Mouse (Mus musculus) lung, embryonic 14.5 days (tissue): ENCODE results near the gene Bean1. TPM values are rescaled to one million over a fixed set of nuclear protein-coding genes. Genes with fewer than 3 reads are reported as not detected.

Experiments used
- ATAC-seq: fragments of 200-750 bp; cut with Nextera tagmentation; 2 replicates; pipeline ENCODE4 v1.8.0; 2017; ENCODE audit warnings: mild to moderate bottlenecking, moderate TSS enrichment, moderate library complexity; ENCODE audit not compliant: insufficient read depth
- DNase-seq: peaks from one replicate; pipeline ENCODE4 v3.0.0-alpha.2; 2015
- H3K27ac ChIP-seq: fragments of 300-500 bp; sonication (generic); 2 replicates; pipeline ENCODE4 v1.5.1; 2014; ENCODE audit warnings: low read depth, mild to moderate bottlenecking, moderate library complexity
- H3K27me3 ChIP-seq: fragments of 300-500 bp; sonication (generic); 2 replicates; pipeline ENCODE4 v1.6.1; 2014; ENCODE audit warnings: low read length, control low read depth; ENCODE audit not compliant: insufficient read depth
- H3K36me3 ChIP-seq: fragments of 300-500 bp; sonication (generic); 2 replicates; pipeline ENCODE4 v1.6.1; 2014; ENCODE audit warnings: control low read depth; ENCODE audit not compliant: insufficient read depth
- H3K4me1 ChIP-seq: fragments of 300-500 bp; sonication (generic); 2 replicates; pipeline ENCODE4 v1.6.1; 2014; ENCODE audit warnings: antibody characterized with exemption, control low read depth; ENCODE audit not compliant: insufficient read depth
- H3K4me2 ChIP-seq: fragments of 300-500 bp; sonication (generic); 2 replicates; pipeline ENCODE4 v1.6.1; 2014; ENCODE audit warnings: mild to moderate bottlenecking
- H3K4me3 ChIP-seq: fragments of 300-500 bp; sonication (generic); 2 replicates; pipeline ENCODE4 v1.5.1; 2014; ENCODE audit warnings: low read depth, low read length
- H3K9ac ChIP-seq: fragments of 300-500 bp; sonication (generic); 2 replicates; pipeline ENCODE4 v1.6.1; 2014
- H3K9me3 ChIP-seq: fragments of 300-500 bp; sonication (generic); 2 replicates; pipeline ENCODE4 v1.6.1; 2016; ENCODE audit warnings: low read depth, low read length, control low read depth
- CTCF ChIP-seq: IDR thresholded peaks from 2 replicates; pipeline ENCODE4 v1.5.1; 2016; ENCODE audit warnings: antibody characterized with exemption, low read depth
- WGBS: fragments of 180-500 bp; shearing (Covaris S2); extraction: QIAGEN DNeasy Blood & Tissue Kit; methylation state at CpG from one replicate; pipeline ENCODE4 v1.1.7; 2014; 5-methylcytosine and 5-hydroxymethylcytosine counted together
- polyA plus RNA-seq: library from polyadenylated mRNA; unstranded; fragments of >200 nt; fragmentation: Nextera tagmentation; extraction: Ambion mirVana; gene quantifications from 2 replicates; pipeline ENCODE4 v1.2.1, GENCODE M21; 2014

Gene Bean1
- polyA plus RNA-seq, 1 experiment from 2014 or later: 0.86 TPM

GRCm38 (mm10) chr8:104239418-104239861 is 69.2 kb downstream of the Bean1 start:
- Histone ChIP-seq H3K4me3 (no peak overlapping the region), H3K9ac (no peak overlapping the region), H3K27me3 (no peaks in the 10 kb centered on the region), H3K4me2 (no peak overlapping the region), H3K36me3 (peaks cover 55% of the 10 kb centered on the region), H3K27ac (no peak overlapping the region), H3K9me3 (no peaks in the 10 kb centered on the region), H3K4me1 (no peaks in the 10 kb centered on the region)
- ATAC-seq: no peak
- no peak for TF ChIP-seq CTCF
- no peak for DNase-seq
- WGBS: 73% methylated on average over 10 of the region's 10 CpGs

GRCm38 (mm10) chr8:104242038-104242644 is 71.9 kb downstream of the Bean1 start:
- 65% methylated on average over 12 of the region's 12 CpGs for WGBS
- no peaks in the 10 kb centered on the region for H3K9me3 ChIP-seq
- H3K27me3 ChIP-seq: no peaks in the 10 kb centered on the region
- TF ChIP-seq CTCF: no peak
- no peak for DNase-seq
- no peaks in the 10 kb centered on the region for H3K4me1 ChIP-seq
- H3K4me2 ChIP-seq: no peak overlapping the region
- H3K4me3 ChIP-seq: no peak overlapping the region
- H3K27ac ChIP-seq: no peak overlapping the region
- no peak overlapping the region for H3K9ac ChIP-seq
- ATAC-seq: no peak
- H3K36me3 ChIP-seq: peaks cover 43% of the 10 kb centered on the region; the same call in 1 of the 2 replicates

- Histone ChIP-seq H3K9me3 (no peaks in the 10 kb centered on the region), H3K36me3 (peaks cover 15% of the 10 kb centered on the region; the same call in 1 of the 2 replicates), H3K4me2 (no peak overlapping the region), H3K27me3 (no peaks in the 10 kb centered on the region), H3K27ac (no peak overlapping the region), H3K9ac (no peak overlapping the region), H3K4me3 (no peak overlapping the region), H3K4me1 (peaks cover 4% of the 10 kb centered on the region)
- DNase-seq: no peak
- no peak for TF ChIP-seq CTCF
- ATAC-seq: no peak
- WGBS: 70% methylated on average over 4 of the region's 4 CpGs
Observed at GRCm38 (mm10) chr8:104246621-104247020, 76.4 kb downstream of the Bean1 start.

- no peaks in the 10 kb centered on the region for H3K27me3 ChIP-seq
- no peak for ATAC-seq
- H3K27ac ChIP-seq: no peak overlapping the region
- no peak for TF ChIP-seq CTCF
- 62% methylated on average over 22 of the region's 22 CpGs for WGBS
- peak overlapping the region; percentile 76 for H3K9ac ChIP-seq
- H3K4me1 ChIP-seq: peaks cover 4% of the 10 kb centered on the region
- H3K36me3 ChIP-seq: peaks cover 12% of the 10 kb centered on the region; the same call in 1 of the 2 replicates
- DNase-seq: no peak
- no peaks in the 10 kb centered on the region for H3K9me3 ChIP-seq
- H3K4me3 ChIP-seq: peak overlapping the region; percentile 85
- peak overlapping the region; percentile 86 for H3K4me2 ChIP-seq
Observed at GRCm38 (mm10) chr8:104247054-104247907, 77.0 kb downstream of the Bean1 start.

GRCm38 (mm10) chr8:104247908-104248275 is 77.7 kb downstream of the Bean1 start:
- Histone ChIP-seq H3K36me3 (0 out of 2 replicates have a peak, but pooled peaks cover 7% of the 10 kb centered on the region), H3K27ac (no peak overlapping the region; the same call in 1 of the 2 replicates), H3K27me3 (no peaks in the 10 kb centered on the region), H3K4me3 (peak overlapping the region; percentile 85), H3K4me2 (peak overlapping the region; percentile 86), H3K4me1 (peaks cover 4% of the 10 kb centered on the region), H3K9ac (peak overlapping the region; percentile 76), H3K9me3 (no peaks in the 10 kb centered on the region)
- ATAC-seq (no peak), DNase-seq (peak; percentile 12)
- 2% methylated on average over 11 of the region's 11 CpGs for WGBS
- no peak for TF ChIP-seq CTCF

- Histone ChIP-seq H3K4me1 (peaks cover 4% of the 10 kb centered on the region), H3K9me3 (no peaks in the 10 kb centered on the region), H3K4me3 (peak within 1 kb of the TSS; percentile 85), H3K27ac (no peak within 1 kb of the TSS; the same call in 1 of the 2 replicates), H3K27me3 (no peaks in the 10 kb centered on the region), H3K9ac (peak within 1 kb of the TSS; percentile 76), H3K4me2 (peak within 1 kb of the TSS; percentile 86), H3K36me3 (0 out of 2 replicates have a peak, but pooled peaks cover 3% of the 10 kb centered on the region)
- peak; percentile 83 for DNase-seq
- ATAC-seq: peak; percentile 83
- TF ChIP-seq CTCF: no peak
- under 1% methylated on average over 28 of the region's 28 CpGs for WGBS
Observed at GRCm38 (mm10) chr8:104248276-104248675, 78.0 kb downstream of the Bean1 start, which contains the start of gene Tk2. TSS of gene Tk2 (minus strand) at chr8:104248558.

- no peak for TF ChIP-seq CTCF
- no peaks in the 10 kb centered on the region for H3K27me3 ChIP-seq
Observed at GRCm38 (mm10) chr8:104249442-104249996, 79.3 kb downstream of the Bean1 start.

More at GRCm38 (mm10) chr8:104249442-104249996, 79.3 kb downstream of the Bean1 start:
- no peak overlapping the region for H3K4me3 ChIP-seq
- no peaks in the 10 kb centered on the region for H3K36me3 ChIP-seq
- no peak overlapping the region for H3K9ac ChIP-seq
- no peak overlapping the region for H3K27ac ChIP-seq
- no peaks in the 10 kb centered on the region for H3K9me3 ChIP-seq
- peaks cover 4% of the 10 kb centered on the region for H3K4me1 ChIP-seq
- no peak overlapping the region for H3K4me2 ChIP-seq
- ATAC-seq: no peak
- DNase-seq: no peak
- WGBS: 80% methylated on average over 7 of the region's 7 CpGs
